ENCODE assay signal across 21 mouse cellular contexts in the genomic region with DNA sequence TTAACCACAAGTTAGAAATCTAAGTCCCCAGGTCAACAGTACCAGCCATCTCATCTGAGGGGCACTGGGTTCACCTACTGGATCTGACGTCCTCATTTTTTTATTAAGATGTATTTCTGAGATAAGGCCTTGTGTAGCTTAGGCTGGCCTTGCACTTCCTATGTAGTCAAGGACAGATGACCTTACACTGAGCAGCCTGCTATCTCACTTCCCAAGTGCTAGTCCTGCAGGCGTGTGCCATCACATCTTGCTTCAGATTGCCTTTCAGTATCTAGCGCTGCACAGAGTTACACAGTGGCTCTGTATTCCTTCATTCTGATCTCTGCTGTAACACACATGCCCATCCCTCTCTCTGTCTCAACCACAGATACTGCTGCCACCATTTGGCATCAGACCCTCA. TPM values are rescaled to one million over a fixed set of nuclear protein-coding genes. Genes with fewer than 3 reads are reported as not detected.
A peak's percentile ranks its signal among the peaks of the same experiment; 100 is the strongest.
DNase-seq lines count a peak whose midpoint lies in the region.
"Had no signal": no experiment of that assay in that cellular context is flagged by ENCODE, and none has a peak within 500 bp of the region (broad histone marks: within the 10 kb centered on the region; RNA-seq: fewer than 3 reads in every experiment).

No protein-coding gene starts in this region.

- peak; percentile 63 to 77 for DNase-seq in adrenal gland, adult (ENCODE audit: inconsistent age in 2 of 2, low spot score in 1 of 2)
- no peak for DNase-seq in adrenal gland, postnatal 10 days
- DNase-seq in adrenal gland, adult 2 months, result peak; percentile 41
- DNase-seq in adrenal gland, postnatal 25 days, result no peak
- DNase-seq: B cell, adult 2 months; cerebellum, adult 11 months; cerebellum, adult 11-12 months; cerebellum, adult 18-20 months; cerebellum, adult 2 months; cerebellum, adult 8-10 months; cerebellum, adult 9-10 months; cerebellum, adult 9-11 months had no signal

RNA-seq across cellular contexts. Expression of a gene that starts 6.2 kb away (rescaled TPM):
- total RNA-seq in adrenal gland, postnatal 10 days (2021), result 100 to 1,000 TPM; 108 to 114 TPM
- total RNA-seq in adrenal gland, adult 2 months (2021), result 10 to 100 TPM; 66.6 to 99.9 TPM
- 90.5 and 101 TPM in 2 replicates for polyA plus RNA-seq in adrenal gland, adult 2 months (2012; rRNA removed)
- 72.0 and 81.3 TPM in 2 replicates for total RNA-seq in adrenal gland, postnatal 25 days (2021)

RNA-seq across cellular contexts. Expression of a gene that starts 16.0 kb away (rescaled TPM):
- under 1 TPM; 0.33 to 0.36 TPM for total RNA-seq in adrenal gland, postnatal 10 days (2021)
- under 1 TPM in 1 of 2 experiments, not detected in 1; 0.10 TPM for total RNA-seq in adrenal gland, adult 2 months (2021)
- polyA plus RNA-seq in adrenal gland, adult 2 months (2012; rRNA removed), result 0.16 and 0.29 TPM in 2 replicates
- total RNA-seq in adrenal gland, postnatal 25 days (2021), result not detected in 2 replicates
- polyA plus RNA-seq: CD4-positive, CD25-positive, alpha-beta regulatory T cell, adult 4 months had no signal

RNA-seq across cellular contexts. Expression of a gene that starts 20.5 kb away (rescaled TPM):
- 100 to 1,000 TPM in 1 of 2 experiments, 10 to 100 TPM in 1; 86.6 to 103 TPM for total RNA-seq in adrenal gland, postnatal 10 days (2021)
- total RNA-seq in adrenal gland, adult 2 months (2021), result 100 to 1,000 TPM; 156 to 171 TPM
- polyA plus RNA-seq in adrenal gland, adult 2 months (2012; rRNA removed), result 163 and 190 TPM in 2 replicates
- 136 and 164 TPM in 2 replicates for total RNA-seq in adrenal gland, postnatal 25 days (2021)

RNA-seq across cellular contexts. Expression of a gene that starts 27.1 kb away (rescaled TPM):
- 1 to 10 TPM in 1 of 2 experiments, not detected in 1; 1.2 TPM for total RNA-seq in adrenal gland, postnatal 10 days (2021)
- total RNA-seq in adrenal gland, adult 2 months (2021), result not detected
- polyA plus RNA-seq in adrenal gland, adult 2 months (2012; rRNA removed), result 0.19 TPM in 1 of 2 replicates, not detected in the other
- not detected in 2 replicates for total RNA-seq in adrenal gland, postnatal 25 days (2021)
- total RNA-seq: adrenal gland, adult 18-20 months; adrenal gland, postnatal 14 days; CH12.LX; G1E; MEL had no signal
- polyA plus RNA-seq: activated CD4-positive, CD25-positive, alpha-beta regulatory T cell, adult 4 months; C2C12; CD4-positive, CD25-positive, alpha-beta regulatory T cell, adult 4 months; G1E; Patski had no signal

RNA-seq across cellular contexts. Expression of a gene that starts 32.4 kb away (rescaled TPM):
- total RNA-seq in adrenal gland, postnatal 10 days (2021), result 1,000 to 10,000 TPM; 1,220 to 1,241 TPM
- total RNA-seq in adrenal gland, adult 2 months (2021), result 1,000 to 10,000 TPM in 1 of 2 experiments, 100 to 1,000 TPM in 1; 895 to 1,085 TPM
- 555 and 709 TPM in 2 replicates for polyA plus RNA-seq in adrenal gland, adult 2 months (2012; rRNA removed)
- 820 and 1,029 TPM in 2 replicates for total RNA-seq in adrenal gland, postnatal 25 days (2021)

Comparison
In these comparisons a context has a peak if more than half of its experiments do, and no peak if none do; other contexts are left out.
1. DNase-seq: peak in adrenal gland, adult (2 of 2) and adrenal gland, adult 2 months (single experiment); none in adrenal gland, postnatal 10 days (single experiment) and adrenal gland, postnatal 25 days (single experiment).